Mouse (Mus musculus) liver, embryonic 16.5 days (tissue): Measurements from ENCODE around the gene Wdr27. TPM values are rescaled to one million over a fixed set of nuclear protein-coding genes. Genes with fewer than 3 reads are reported as not detected.
"Not testable (repeated sequence)": the region's sequence is repeated elsewhere in the genome, so short reads cannot be mapped to it uniquely, and the experiment has no call there.

Experiments used
- ATAC-seq: fragments of 200-750 bp; cut with Nextera tagmentation; 2 replicates; pipeline ENCODE4 v1.8.0; 2017; ENCODE audit warnings: low read depth, mild to moderate bottlenecking, moderate number of reproducible peaks, moderate library complexity
- H3K27ac ChIP-seq: fragments of 300-500 bp; sonication (generic); 2 replicates; pipeline ENCODE4 v1.5.1; 2014; ENCODE audit warnings: mild to moderate bottlenecking, low read length
- H3K27me3 ChIP-seq: fragments of 300-500 bp; sonication (generic); 2 replicates; pipeline ENCODE4 v1.6.1; 2014; ENCODE audit warnings: low read depth, low read length, mixed read lengths; ENCODE audit not compliant: control insufficient read depth, insufficient read depth
- H3K36me3 ChIP-seq: fragments of 300-500 bp; sonication (generic); 2 replicates; pipeline ENCODE4 v1.6.1; 2014; ENCODE audit warnings: mild to moderate bottlenecking; ENCODE audit not compliant: control insufficient read depth, insufficient read depth
- H3K4me1 ChIP-seq: fragments of 300-500 bp; sonication (generic); 2 replicates; pipeline ENCODE4 v1.6.1; 2014; ENCODE audit warnings: low read depth, low read length, mixed read lengths; ENCODE audit not compliant: control insufficient read depth
- H3K4me2 ChIP-seq: fragments of 300-500 bp; sonication (generic); 2 replicates; pipeline ENCODE4 v1.6.1; 2014; ENCODE audit warnings: low read depth, low read length, mixed read lengths
- H3K4me3 ChIP-seq: fragments of 300-500 bp; sonication (generic); 2 replicates; pipeline ENCODE4 v1.5.1; 2014; ENCODE audit warnings: low read depth, mild to moderate bottlenecking, low read length
- H3K9ac ChIP-seq: fragments of 300-500 bp; sonication (generic); 2 replicates; pipeline ENCODE4 v1.6.1; 2014; ENCODE audit warnings: low read depth, low read length
- H3K9me3 ChIP-seq: fragments of 300-500 bp; sonication (generic); replicated peaks from 2 replicates; pipeline ENCODE4 v1.6.1; 2016; ENCODE audit warnings: low read length; ENCODE audit not compliant: control insufficient read depth
- WGBS: fragments of 180-500 bp; shearing (Covaris S2); extraction: QIAGEN DNeasy Blood & Tissue Kit; methylation state at CpG from one replicate; pipeline ENCODE4 v1.1.7; 2014; ENCODE audit not compliant: insufficient replicate concordance; 5-methylcytosine and 5-hydroxymethylcytosine counted together
- polyA plus RNA-seq: library from polyadenylated mRNA; unstranded; fragments of >200 nt; fragmentation: Nextera tagmentation; extraction: Ambion mirVana; gene quantifications from 2 replicates; pipeline ENCODE4 v1.2.1, GENCODE M21; 2015

Gene Wdr27
- polyA plus RNA-seq, 1 experiment from 2014 or later = 1.2 TPM

DNA sequence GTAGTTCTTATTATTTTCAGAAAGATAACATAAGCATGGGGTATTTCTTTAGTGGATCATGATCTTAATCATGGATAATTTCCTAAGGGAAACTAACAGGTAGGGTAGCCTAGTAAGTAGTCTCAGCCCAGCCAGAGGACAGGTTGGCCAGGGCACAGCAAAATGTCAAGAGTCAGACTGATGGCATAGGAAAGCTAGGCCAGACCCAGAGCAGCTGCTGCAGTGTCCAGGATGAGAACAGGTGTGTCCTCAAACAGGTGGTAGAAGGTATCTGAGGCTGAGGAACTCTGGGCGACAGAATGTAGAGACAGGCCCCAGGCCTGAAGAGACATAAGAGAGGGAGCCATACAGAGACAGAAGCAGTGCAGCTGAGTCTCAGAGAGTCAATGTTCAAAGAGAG is 44.0 kb downstream of the Wdr27 start:
- ATAC-seq = no peak
- no peaks in the 10 kb centered on the region for H3K4me1 ChIP-seq
- H3K27ac ChIP-seq = no peak overlapping the region
- H3K4me2 ChIP-seq = no peak overlapping the region
- no peak overlapping the region for H3K9ac ChIP-seq
- no peaks in the 10 kb centered on the region for H3K27me3 ChIP-seq
- H3K36me3 ChIP-seq = no peaks in the 10 kb centered on the region
- no peaks in the 10 kb centered on the region for H3K9me3 ChIP-seq
- H3K4me3 ChIP-seq = no peak overlapping the region
- 58% methylated on average over 1 of the region's 1 CpGs for WGBS

DNA sequence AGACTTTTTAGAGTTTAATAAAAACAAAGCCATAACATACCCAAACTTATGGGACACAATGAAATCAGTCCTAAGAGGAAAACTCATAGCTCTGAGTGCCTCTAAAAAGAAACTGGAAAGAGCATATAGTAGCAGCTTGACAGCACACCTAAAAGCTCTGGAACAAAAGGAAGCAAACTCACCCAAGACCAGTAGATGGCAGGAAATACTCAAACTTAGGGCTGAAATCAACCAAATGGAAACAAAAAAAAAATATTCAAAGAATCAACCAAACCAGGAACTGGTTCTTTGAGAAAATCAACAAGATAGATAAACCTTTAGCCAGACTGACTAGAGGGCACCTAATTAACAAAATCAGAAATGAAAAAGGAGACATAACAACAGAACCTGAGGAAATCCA is 47.9 kb downstream of the Wdr27 start:
- not testable (repeated sequence) for H3K4me1 ChIP-seq, H3K9me3 ChIP-seq, H3K4me3 ChIP-seq, H3K27ac ChIP-seq, H3K36me3 ChIP-seq, ATAC-seq, H3K27me3 ChIP-seq, H3K9ac ChIP-seq, H3K4me2 ChIP-seq

DNA sequence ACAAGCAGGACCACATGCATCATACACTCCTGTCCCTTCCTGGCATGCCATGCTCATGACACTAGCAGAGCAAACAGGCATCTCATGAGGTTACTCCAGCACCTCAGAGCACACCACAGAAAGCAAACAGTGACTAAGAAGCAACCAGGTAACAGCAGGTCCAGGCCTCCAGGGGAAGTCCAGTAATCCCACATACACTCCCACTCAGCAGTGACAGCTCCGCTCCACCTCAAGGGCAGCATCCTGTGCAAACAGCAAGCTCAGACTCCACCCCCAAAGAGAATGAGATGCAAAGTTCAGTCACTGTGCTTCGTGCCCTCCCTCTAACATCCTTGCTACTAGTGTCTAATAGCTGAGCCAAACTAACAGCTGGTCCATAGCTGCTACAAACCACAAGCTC is 56.0 kb downstream of the Wdr27 start:
- Histone ChIP-seq H3K36me3 (no peaks in the 10 kb centered on the region), H3K4me3 (no peak overlapping the region), H3K9me3 (no peaks in the 10 kb centered on the region), H3K4me2 (no peak overlapping the region), H3K27me3 (no peaks in the 10 kb centered on the region), H3K4me1 (no peaks in the 10 kb centered on the region), H3K27ac (no peak overlapping the region), H3K9ac (no peak overlapping the region)
- no peak for ATAC-seq
- WGBS = 32% methylated on average over 2 of the region's 2 CpGs

DNA sequence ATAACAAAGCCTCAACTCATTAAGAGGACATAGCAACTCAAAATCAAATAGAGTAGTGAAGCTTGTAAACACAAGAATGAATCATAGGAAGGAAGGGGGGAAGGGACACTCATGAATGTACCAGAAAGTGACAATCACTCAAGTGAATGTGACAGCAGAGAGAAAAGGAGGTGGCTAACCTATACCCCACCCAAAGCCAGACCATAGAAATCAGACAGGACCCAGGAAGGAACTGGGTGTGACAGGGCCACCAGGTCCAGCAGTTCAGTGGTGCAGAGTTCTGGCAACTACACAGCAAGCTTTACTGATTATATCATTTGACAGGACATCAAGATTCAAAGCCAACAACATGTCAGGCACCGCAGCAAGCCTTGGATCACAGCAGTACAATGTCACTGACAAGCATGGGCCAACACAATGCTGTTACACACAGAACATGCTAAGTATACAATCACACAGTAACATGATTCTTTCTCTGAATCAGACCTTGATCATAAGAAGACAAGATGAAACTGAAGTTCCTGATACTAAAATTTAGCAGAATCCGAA is 68.2 kb downstream of the Wdr27 start:
- WGBS = 60% methylated on average over 2 of the region's 2 CpGs
- ATAC-seq = no peak

DNA sequence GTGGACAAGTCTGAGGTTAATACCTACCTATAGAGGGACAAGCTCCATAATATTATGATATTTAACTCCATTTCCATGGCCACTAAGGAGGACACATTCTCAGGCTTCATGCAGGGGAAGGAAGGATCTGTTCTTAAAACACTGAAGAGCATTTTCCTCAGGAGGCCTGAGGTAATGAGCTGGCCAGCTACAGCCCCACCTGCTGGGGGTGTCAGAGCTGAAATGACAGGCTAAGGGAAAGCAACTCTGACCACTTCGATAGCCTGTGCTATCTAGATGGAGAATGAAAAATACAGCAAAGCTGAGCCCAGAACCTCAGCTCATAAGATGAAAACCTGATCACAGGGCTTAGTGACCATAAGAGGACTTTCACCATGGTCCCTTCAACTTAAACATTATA is 82.7 kb downstream of the Wdr27 start:
- H3K9ac ChIP-seq = no peak overlapping the region
- WGBS = 49% methylated on average over 1 of the region's 1 CpGs

More for the DNA sequence above, 68.2 kb downstream of the Wdr27 start:
- Histone ChIP-seq H3K4me1 (no peaks in the 10 kb centered on the region), H3K9me3 (no peaks in the 10 kb centered on the region), H3K4me2 (no peak overlapping the region), H3K9ac (no peak overlapping the region), H3K36me3 (no peaks in the 10 kb centered on the region), H3K27me3 (no peaks in the 10 kb centered on the region), H3K4me3 (no peak overlapping the region), H3K27ac (no peak overlapping the region)

DNA sequence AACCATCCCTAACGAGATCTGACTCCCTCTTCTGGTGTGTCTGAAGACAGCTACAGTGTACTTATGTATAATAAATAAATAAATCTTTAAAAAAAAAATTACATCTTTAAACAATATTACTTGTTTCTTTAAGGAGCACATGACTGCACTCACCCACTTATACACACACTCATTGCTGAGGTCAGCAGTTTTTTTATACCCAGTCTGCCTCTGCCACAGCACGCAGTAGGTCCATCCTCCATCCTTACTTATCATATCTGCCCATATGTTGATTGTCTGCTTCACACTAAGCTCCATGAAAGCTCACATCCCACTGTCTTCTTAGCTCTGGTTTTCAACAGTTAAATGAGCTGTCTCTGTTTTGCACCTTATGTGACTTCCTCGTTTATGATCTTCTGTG is 95.2 kb downstream of the Wdr27 start:
- Histone ChIP-seq H3K4me1 (no peaks in the 10 kb centered on the region), H3K9me3 (no peaks in the 10 kb centered on the region), H3K27ac (no peak overlapping the region), H3K27me3 (no peaks in the 10 kb centered on the region), H3K36me3 (no peaks in the 10 kb centered on the region), H3K4me2 (no peak overlapping the region), H3K4me3 (no peak overlapping the region), H3K9ac (no peak overlapping the region)
- WGBS = 46% methylated on average over 2 of the region's 3 CpGs
- ATAC-seq = no peak

More for the DNA sequence above, 82.7 kb downstream of the Wdr27 start:
- Histone ChIP-seq H3K9me3 (no peaks in the 10 kb centered on the region), H3K27me3 (no peaks in the 10 kb centered on the region), H3K27ac (no peak overlapping the region), H3K4me2 (no peak overlapping the region), H3K4me1 (no peaks in the 10 kb centered on the region), H3K4me3 (no peak overlapping the region), H3K36me3 (no peaks in the 10 kb centered on the region)
- no peak for ATAC-seq

DNA sequence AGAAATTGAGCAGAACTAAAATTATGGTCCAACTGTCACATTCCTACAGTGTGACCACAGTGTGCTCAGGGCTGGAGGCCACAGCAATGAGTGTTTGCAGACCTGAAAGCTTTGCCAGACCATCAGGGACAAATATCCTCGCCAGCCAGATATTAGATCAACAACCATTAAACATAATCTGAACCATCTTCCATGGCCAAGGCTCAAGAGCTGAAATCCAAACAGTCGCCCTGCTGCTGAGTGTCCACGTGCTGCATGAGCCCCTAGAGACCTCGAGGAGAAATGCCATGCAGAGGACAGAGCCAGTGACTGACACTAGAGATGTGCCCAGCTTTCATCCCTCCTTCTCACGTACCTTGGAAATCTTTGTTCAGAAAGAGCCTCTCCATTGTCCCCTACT is 96.1 kb downstream of the Wdr27 start:
- Histone ChIP-seq H3K9ac (no peak overlapping the region), H3K27me3 (no peaks in the 10 kb centered on the region), H3K9me3 (no peaks in the 10 kb centered on the region), H3K36me3 (no peaks in the 10 kb centered on the region), H3K4me1 (no peaks in the 10 kb centered on the region), H3K27ac (no peak overlapping the region), H3K4me3 (no peak overlapping the region), H3K4me2 (no peak overlapping the region)
- 44% methylated on average over 5 of the region's 5 CpGs for WGBS
- no peak for ATAC-seq

DNA sequence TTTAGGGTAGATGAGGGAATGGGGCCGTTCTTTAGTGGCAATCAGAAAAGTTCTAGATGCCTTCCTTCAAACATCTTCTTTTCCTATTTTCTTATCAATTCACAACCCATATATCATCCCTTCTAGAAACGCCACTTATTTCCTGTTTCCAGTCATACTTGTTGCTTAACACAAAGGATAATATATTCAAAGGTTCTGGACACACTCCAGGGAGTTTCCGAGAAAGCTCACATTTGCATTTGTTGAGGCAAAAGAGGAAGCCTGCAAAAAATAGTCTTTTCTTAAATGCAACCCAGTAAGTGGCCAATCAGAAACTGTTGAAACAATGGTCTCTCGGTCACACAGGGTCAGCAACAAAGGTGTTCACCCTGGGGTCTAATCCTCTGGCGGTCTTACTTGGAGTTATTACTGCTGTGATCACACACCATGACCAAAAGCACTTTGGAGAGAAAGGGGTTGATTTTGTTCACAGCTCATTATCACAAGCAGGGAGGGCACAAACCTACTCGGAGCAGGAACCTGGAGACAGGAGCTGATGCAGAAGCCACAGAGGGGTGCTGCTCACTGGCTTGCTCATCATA is 116.2 kb downstream of the Wdr27 start:
- no peaks in the 10 kb centered on the region for H3K9me3 ChIP-seq
- ATAC-seq = no peak
- no peaks in the 10 kb centered on the region for H3K27me3 ChIP-seq
- no peak overlapping the region for H3K9ac ChIP-seq
- no peak overlapping the region for H3K4me3 ChIP-seq
- no peaks in the 10 kb centered on the region for H3K4me1 ChIP-seq
- no peak overlapping the region for H3K27ac ChIP-seq
- no peaks in the 10 kb centered on the region for H3K36me3 ChIP-seq
- H3K4me2 ChIP-seq = no peak overlapping the region
- 40% methylated on average over 6 of the region's 6 CpGs for WGBS

DNA sequence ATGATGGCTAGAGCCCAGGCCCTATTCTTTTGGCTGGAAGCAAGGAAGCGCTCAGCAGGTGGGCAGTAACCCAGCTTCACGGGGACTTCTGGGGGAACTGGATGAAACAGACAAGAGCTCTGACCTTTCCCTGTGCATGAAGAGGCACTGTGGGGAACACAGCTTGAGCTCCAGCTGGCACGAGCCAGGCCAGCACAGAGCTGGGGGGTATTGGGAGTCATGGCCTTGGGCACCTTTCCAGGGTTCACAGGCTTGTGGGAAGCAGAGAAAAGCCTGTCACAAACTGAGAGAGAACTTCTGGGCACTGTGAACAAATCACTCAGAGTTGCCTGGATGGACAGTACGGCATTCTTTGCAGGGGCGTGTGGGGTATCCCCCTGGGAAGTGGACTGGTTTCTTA is 118.0 kb downstream of the Wdr27 start:
- no peaks in the 10 kb centered on the region for H3K9me3 ChIP-seq
- WGBS = 54% methylated on average over 5 of the region's 5 CpGs
- ATAC-seq = no peak
- H3K9ac ChIP-seq = no peak overlapping the region
- H3K4me2 ChIP-seq = no peak overlapping the region
- no peaks in the 10 kb centered on the region for H3K27me3 ChIP-seq
- no peak overlapping the region for H3K27ac ChIP-seq
- no peaks in the 10 kb centered on the region for H3K36me3 ChIP-seq
- no peak overlapping the region for H3K4me3 ChIP-seq
- H3K4me1 ChIP-seq = no peaks in the 10 kb centered on the region
